Mouse (Mus musculus): ENCODE data around the gene Mrpl52. TPM values are rescaled to one million over a fixed set of nuclear protein-coding genes. Genes with fewer than 3 reads are reported as not detected.

The Mrpl52 gene
- polyA plus RNA-seq, 1 experiment from 2014 or later, result 263 TPM

DNA sequence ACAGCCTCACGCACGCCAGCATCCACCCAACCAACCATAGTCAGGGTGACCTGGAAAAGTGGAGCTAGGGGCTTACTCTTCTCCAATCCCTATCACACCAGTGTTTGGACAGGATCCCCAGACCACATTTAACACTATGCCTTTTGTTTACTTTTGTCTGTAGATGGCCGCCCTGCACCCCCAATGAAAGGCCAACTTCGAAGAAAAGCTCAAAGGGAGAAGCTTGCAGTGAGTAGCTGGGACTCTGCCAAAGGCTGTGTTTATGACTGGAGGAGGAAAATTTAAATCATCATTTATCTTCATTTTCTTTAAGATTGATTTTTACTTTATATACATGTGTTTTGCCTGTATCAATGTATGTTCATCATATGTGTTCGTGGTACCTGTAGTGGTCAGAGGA is 1.7 kb downstream of the Mrpl52 start:
- H3K4me1 ChIP-seq, result peaks cover 30% of the 10 kb centered on the region
- H3K4me2 ChIP-seq (replicated peaks), result no peak overlapping the region
- no peak overlapping the region for H3K9ac ChIP-seq
- H3K27me3 ChIP-seq, result no peaks in the 10 kb centered on the region
- no peak overlapping the region for H3K4me3 ChIP-seq
- H3K27ac ChIP-seq, result no peak overlapping the region
- 92% methylated on average over 5 of the region's 5 CpGs for WGBS
- ATAC-seq (ENCODE audit: insufficient number of reproducible peaks, insufficient read depth, low FRiP score, low TSS enrichment), result no peak
- H3K36me3 ChIP-seq, result peaks cover 9% of the 10 kb centered on the region; the same call in 1 of the 2 replicates
- H3K9me3 ChIP-seq, result no peaks in the 10 kb centered on the region

DNA sequence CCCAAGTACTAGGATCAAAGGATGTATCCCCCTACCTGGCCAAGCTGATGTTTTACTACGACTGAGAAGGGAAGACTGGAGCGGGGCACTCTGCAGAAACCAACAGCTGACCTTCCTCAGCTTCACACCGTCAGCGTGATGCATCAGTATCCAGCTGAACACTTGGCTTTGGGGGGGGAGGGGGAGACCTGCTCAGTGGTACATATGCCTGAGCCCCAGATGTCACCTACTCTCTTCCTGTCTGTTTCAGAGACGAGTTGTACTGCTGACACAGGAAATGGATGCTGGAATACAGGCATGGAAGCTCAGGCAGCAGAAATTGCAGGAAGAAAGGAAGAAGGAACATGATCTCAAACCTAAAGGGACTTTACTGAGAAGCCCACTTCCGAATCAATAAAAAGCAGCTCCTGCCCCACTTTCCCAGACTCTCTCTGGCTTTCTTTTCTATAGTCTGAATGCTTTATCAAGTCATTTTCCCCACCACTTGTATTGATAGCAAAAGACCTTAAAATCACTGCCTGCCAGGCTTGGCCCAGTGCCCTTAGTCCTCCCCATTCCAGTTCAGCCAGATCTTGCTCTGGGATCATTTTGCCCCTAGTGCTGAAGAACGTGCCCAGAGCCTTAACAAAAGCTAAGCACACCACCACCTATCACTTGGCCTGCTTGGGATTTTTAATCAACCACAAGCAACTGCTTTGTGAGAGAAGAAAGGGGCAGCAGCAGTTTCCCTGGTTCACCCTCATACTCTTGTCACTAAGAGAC is 2.8 kb downstream of the Mrpl52 start:
- 60% methylated on average over 7 of the region's 7 CpGs for WGBS
- H3K4me3 ChIP-seq, result no peak overlapping the region

GRCm38 (mm10) chr14:54430406-54431145 is 3.9 kb downstream of the Mrpl52 start:
- Histone ChIP-seq H3K4me3 (peak overlapping the region; percentile 87), H3K9ac (peak overlapping the region; percentile 97), H3K4me1 (peaks cover 44% of the 10 kb centered on the region), H3K27me3 (no peaks in the 10 kb centered on the region), H3K4me2 (replicated peaks) (peak overlapping the region; percentile 92), H3K27ac (peak overlapping the region; percentile 99), H3K9me3 (no peaks in the 10 kb centered on the region), H3K36me3 (peaks cover 17% of the 10 kb centered on the region)
- ATAC-seq (ENCODE audit: insufficient number of reproducible peaks, insufficient read depth, low FRiP score, low TSS enrichment), result no peak
- 6% methylated on average over 18 of the region's 18 CpGs for WGBS

More for the DNA sequence above, 2.8 kb downstream of the Mrpl52 start:
- no peak for ATAC-seq (ENCODE audit: insufficient number of reproducible peaks, insufficient read depth, low FRiP score, low TSS enrichment)
- H3K27ac ChIP-seq, result peak overlapping the region; percentile 99; the same call in 1 of the 2 replicates
- H3K4me2 ChIP-seq (replicated peaks), result peak overlapping the region; percentile 92; the same call in 1 of the 2 replicates
- no peak overlapping the region for H3K9ac ChIP-seq
- H3K27me3 ChIP-seq, result no peaks in the 10 kb centered on the region
- no peaks in the 10 kb centered on the region for H3K9me3 ChIP-seq
- peaks cover 9% of the 10 kb centered on the region; the same call in 1 of the 2 replicates for H3K36me3 ChIP-seq
- H3K4me1 ChIP-seq, result peaks cover 41% of the 10 kb centered on the region

GRCm38 (mm10) chr14:54431334-54432077 is 4.8 kb downstream of the Mrpl52 start, which contains the start of gene Mmp14:
Mmp14 (plus strand) TSS chr14:54431612.
- Histone ChIP-seq H3K36me3 (peaks cover 26% of the 10 kb centered on the region), H3K27ac (peak within 1 kb of the TSS; percentile 99), H3K4me1 (peaks cover 44% of the 10 kb centered on the region), H3K4me2 (replicated peaks) (peak within 1 kb of the TSS; percentile 92), H3K27me3 (no peaks in the 10 kb centered on the region), H3K9me3 (no peaks in the 10 kb centered on the region), H3K9ac (peak within 1 kb of the TSS; percentile 97), H3K4me3 (peak within 1 kb of the TSS; percentile 87)
- peak; percentile 18 for ATAC-seq (ENCODE audit: insufficient number of reproducible peaks, insufficient read depth, low FRiP score, low TSS enrichment)
- under 1% methylated on average over 46 of the region's 49 CpGs for WGBS

GRCm38 (mm10) chr14:54432078-54432836 is 5.5 kb downstream of the Mrpl52 start:
- 1% methylated on average over 54 of the region's 54 CpGs for WGBS
- ATAC-seq (ENCODE audit: insufficient number of reproducible peaks, insufficient read depth, low FRiP score, low TSS enrichment), result 0 out of 2 replicates have a peak, but pooled peaks have one; percentile 13
- no peaks in the 10 kb centered on the region for H3K27me3 ChIP-seq
- H3K9me3 ChIP-seq, result no peaks in the 10 kb centered on the region
- peaks cover 44% of the 10 kb centered on the region for H3K4me1 ChIP-seq
- H3K27ac ChIP-seq, result peak overlapping the region; percentile 99
- H3K4me3 ChIP-seq, result peak overlapping the region; percentile 87
- peaks cover 34% of the 10 kb centered on the region for H3K36me3 ChIP-seq
- peak overlapping the region; percentile 92 for H3K4me2 ChIP-seq (replicated peaks)
- H3K9ac ChIP-seq, result peak overlapping the region; percentile 97

- H3K27ac ChIP-seq, result peak overlapping the region; percentile 99
- H3K36me3 ChIP-seq, result peaks cover 42% of the 10 kb centered on the region
- H3K4me2 ChIP-seq (replicated peaks), result peak overlapping the region; percentile 92
- H3K9me3 ChIP-seq, result no peaks in the 10 kb centered on the region
- WGBS, result 37% methylated on average over 17 of the region's 17 CpGs
- H3K4me1 ChIP-seq, result peaks cover 39% of the 10 kb centered on the region
- peak overlapping the region; percentile 97 for H3K9ac ChIP-seq
- no peak for ATAC-seq (ENCODE audit: insufficient number of reproducible peaks, insufficient read depth, low FRiP score, low TSS enrichment)
- H3K4me3 ChIP-seq, result peak overlapping the region; percentile 87
- no peaks in the 10 kb centered on the region for H3K27me3 ChIP-seq
Measured at GRCm38 (mm10) chr14:54432837-54433830, 6.4 kb downstream of the Mrpl52 start.

DNA sequence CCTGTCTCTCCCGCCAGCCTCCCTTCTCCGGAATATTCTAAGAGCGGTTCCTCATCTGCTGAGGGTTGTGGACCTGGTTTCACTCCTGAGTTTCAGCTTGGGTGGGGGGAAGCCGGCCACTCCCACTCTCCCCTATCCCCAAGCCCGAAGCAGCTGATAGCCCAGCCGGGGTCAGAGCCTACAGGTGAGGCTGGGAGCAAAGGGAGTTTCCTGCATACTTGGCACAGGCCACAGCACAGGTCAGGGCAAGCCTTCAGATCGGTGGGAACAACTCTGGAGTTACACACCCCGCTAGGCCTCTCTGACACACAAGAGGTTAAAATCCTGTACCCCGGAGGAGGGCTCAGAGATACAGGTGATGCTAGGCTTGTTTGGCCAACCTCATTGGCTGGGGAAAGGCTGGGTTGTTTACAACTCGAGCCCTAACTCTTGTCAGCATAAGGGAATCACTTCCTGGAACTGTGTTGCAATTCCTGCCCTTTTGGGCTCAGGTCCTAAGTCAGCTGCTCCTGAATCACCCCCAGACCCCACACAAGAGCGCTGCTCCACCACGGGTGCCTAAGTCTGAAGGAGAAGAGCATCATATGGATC is 7.3 kb downstream of the Mrpl52 start:
- H3K36me3 ChIP-seq, result peaks cover 51% of the 10 kb centered on the region
- H3K9me3 ChIP-seq, result no peaks in the 10 kb centered on the region
- no peak for ATAC-seq (ENCODE audit: insufficient number of reproducible peaks, insufficient read depth, low FRiP score, low TSS enrichment)
- peaks cover 38% of the 10 kb centered on the region for H3K4me1 ChIP-seq
- no peaks in the 10 kb centered on the region for H3K27me3 ChIP-seq
- H3K27ac ChIP-seq, result peak overlapping the region; percentile 99
- peak overlapping the region; percentile 87 for H3K4me3 ChIP-seq
- peak overlapping the region; percentile 92 for H3K4me2 ChIP-seq (replicated peaks)
- 62% methylated on average over 12 of the region's 12 CpGs for WGBS
- H3K9ac ChIP-seq, result peak overlapping the region; percentile 97

DNA sequence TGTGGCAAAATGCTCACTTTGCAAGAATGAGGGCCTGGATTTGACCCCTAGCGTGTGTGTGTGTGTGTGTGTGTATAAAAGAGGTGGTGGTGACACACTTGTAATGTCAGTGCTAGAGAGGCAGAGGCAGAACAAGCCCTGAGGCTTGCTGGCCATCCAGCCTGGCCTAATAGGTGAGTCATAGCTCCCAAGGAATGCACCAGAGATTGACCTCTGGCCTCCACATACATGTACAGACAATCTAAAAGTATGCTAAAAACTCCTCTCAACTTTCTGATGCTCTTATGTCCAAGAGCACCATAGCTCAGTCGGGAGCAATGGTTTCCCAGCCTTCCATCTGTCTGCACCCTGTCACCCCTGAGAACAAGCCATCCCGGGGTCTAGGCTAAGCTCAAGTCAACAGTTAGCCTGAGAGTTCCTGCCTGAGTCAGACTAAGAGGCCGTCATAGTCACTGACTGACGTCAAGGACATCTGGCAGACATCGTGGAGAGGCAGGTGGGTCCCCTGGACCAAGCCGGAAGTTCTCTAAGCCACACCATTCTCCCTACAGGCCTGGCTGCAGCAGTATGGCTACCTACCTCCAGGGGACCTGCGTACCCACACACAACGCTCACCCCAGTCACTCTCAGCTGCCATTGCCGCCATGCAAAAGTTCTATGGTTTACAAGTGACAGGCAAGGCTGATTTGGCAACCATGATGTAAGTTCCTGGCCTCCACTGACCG is 8.6 kb downstream of the Mrpl52 start:
- no peaks in the 10 kb centered on the region for H3K9me3 ChIP-seq
- ATAC-seq (ENCODE audit: insufficient number of reproducible peaks, insufficient read depth, low FRiP score, low TSS enrichment), result no peak
- peaks cover 26% of the 10 kb centered on the region for H3K4me1 ChIP-seq
- no peak overlapping the region for H3K4me3 ChIP-seq
- no peak overlapping the region for H3K9ac ChIP-seq
- 79% methylated on average over 11 of the region's 11 CpGs for WGBS
- no peak overlapping the region for H3K27ac ChIP-seq
- H3K27me3 ChIP-seq, result no peaks in the 10 kb centered on the region
- peaks cover 56% of the 10 kb centered on the region for H3K36me3 ChIP-seq
- H3K4me2 ChIP-seq (replicated peaks), result no peak overlapping the region

DNA sequence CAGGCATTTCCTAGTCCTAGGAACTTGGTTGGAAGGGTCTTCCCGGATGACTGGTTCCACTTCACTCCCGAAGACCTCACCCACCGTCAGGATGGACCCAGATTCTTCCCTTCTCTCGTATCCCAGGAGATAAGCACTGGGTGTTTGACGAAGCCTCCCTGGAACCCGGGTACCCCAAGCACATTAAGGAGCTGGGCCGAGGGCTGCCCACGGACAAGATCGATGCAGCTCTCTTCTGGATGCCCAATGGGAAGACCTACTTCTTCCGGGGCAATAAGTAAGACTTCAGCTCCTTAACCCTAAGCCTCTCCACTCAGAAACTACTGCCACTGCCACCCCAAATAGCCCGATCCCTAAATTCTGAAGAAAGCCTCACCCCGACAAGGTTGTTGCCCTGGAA is 12.4 kb downstream of the Mrpl52 start:
- no peak for ATAC-seq (ENCODE audit: insufficient number of reproducible peaks, insufficient read depth, low FRiP score, low TSS enrichment)
- H3K9ac ChIP-seq, result no peak overlapping the region
- peaks cover 71% of the 10 kb centered on the region for H3K36me3 ChIP-seq
- H3K4me3 ChIP-seq, result no peak overlapping the region
- H3K4me2 ChIP-seq (replicated peaks), result no peak overlapping the region
- no peaks in the 10 kb centered on the region for H3K27me3 ChIP-seq
- peaks cover 25% of the 10 kb centered on the region for H3K4me1 ChIP-seq
- 84% methylated on average over 12 of the region's 12 CpGs for WGBS
- no peaks in the 10 kb centered on the region for H3K9me3 ChIP-seq
- H3K27ac ChIP-seq, result no peak overlapping the region
